Mouse (Mus musculus): ENCODE measurements around the gene Vmn1r126. TPM values are rescaled to one million over a fixed set of nuclear protein-coding genes. Genes with fewer than 3 reads are reported as not detected.
"Not testable (repeated sequence)": the region's sequence is repeated elsewhere in the genome, so short reads cannot be mapped to it uniquely, and the experiment has no call there.

The Vmn1r126 gene
- total RNA-seq (2021): not detected
- long read RNA-seq, experiment 1: 0 reads
- long read RNA-seq, experiment 2: 0 reads

- H3K27ac ChIP-seq; H3K4me3 ChIP-seq; DNase-seq (ENCODE audit: low spot score in 2 of 2): not testable (repeated sequence)
Observed at GRCm38 (mm10) chr7:21301367-21301766, at the start of gene Vmn1r126. Gene Vmn1r126, minus strand, starts transcription at chr7:21301467.

GRCm38 (mm10) chr7:21349073-21349472, 47.8 kb upstream of the Vmn1r126 start, which contains the start of gene Vmn1r128:
Gene Vmn1r128, plus strand, starts transcription at chr7:21349373.
- not testable (repeated sequence) for H3K27ac ChIP-seq; H3K4me3 ChIP-seq; DNase-seq (ENCODE audit: low spot score in 2 of 2)

GRCm38 (mm10) chr7:21319761-21320160, 18.5 kb upstream of the Vmn1r126 start, which contains the start of gene Vmn1r127:
Gene Vmn1r127, minus strand, starts transcription at chr7:21319861.
- not testable (repeated sequence) for DNase-seq (ENCODE audit: low spot score in 2 of 2); H3K4me3 ChIP-seq; H3K27ac ChIP-seq

- H3K27ac ChIP-seq; H3K4me3 ChIP-seq; DNase-seq (ENCODE audit: low spot score in 2 of 2): not testable (repeated sequence)
Observed at GRCm38 (mm10) chr7:21271879-21272278, 29.4 kb downstream of the Vmn1r126 start, which contains the start of gene Vmn1r125. Gene Vmn1r125, plus strand, starts transcription at chr7:21272179.

- not testable (repeated sequence) for DNase-seq (ENCODE audit: low spot score in 2 of 2); H3K4me3 ChIP-seq; H3K27ac ChIP-seq
Observed at GRCm38 (mm10) chr7:21260517-21260916, 40.8 kb downstream of the Vmn1r126 start, which contains the start of gene Vmn1r124. Gene Vmn1r124, minus strand, starts transcription at chr7:21260617.

Other genes with a start within 250 kb of the Vmn1r126 start
- gene Vmn1r120, start 247.7 kb downstream of the Vmn1r126 start, total RNA-seq (2021): not detected
- not detected for gene Vmn1r121, start 203.0 kb downstream of the Vmn1r126 start, total RNA-seq (2021)
- gene Vmn1r122, start 167.3 kb downstream of the Vmn1r126 start, total RNA-seq (2021): not detected
- not detected for gene Vmn1r123, start 139.3 kb downstream of the Vmn1r126 start, total RNA-seq (2021)
- not detected for gene Gm5157, start 111.0 kb downstream of the Vmn1r126 start, total RNA-seq (2021)
- gene Vmn1r124, start 40.9 kb downstream of the Vmn1r126 start, total RNA-seq (2021): not detected
- not detected for gene Vmn1r125, start 29.3 kb downstream of the Vmn1r126 start, total RNA-seq (2021)
- gene Vmn1r127, start 18.4 kb upstream of the Vmn1r126 start, total RNA-seq (2021): not detected
- not detected for gene Vmn1r128, start 47.9 kb upstream of the Vmn1r126 start, total RNA-seq (2021)
- gene Vmn1r129, start 59.8 kb upstream of the Vmn1r126 start, total RNA-seq (2021): not detected
- gene Gm6882, start 131.3 kb upstream of the Vmn1r126 start, total RNA-seq (2021): not detected
- not detected for gene Vmn1r130, start 210.3 kb upstream of the Vmn1r126 start, total RNA-seq (2021)
- gene Vmn1r131, start 244.6 kb upstream of the Vmn1r126 start, total RNA-seq (2021): not detected

Measured in layer of hippocampus, adult 2 months (tissue).